Mouse (Mus musculus) kidney, adult 8-10 months (tissue): ENCODE measurements at regions not wholly inside any gene's neighbourhood (a gene's known extent, or its start where the extent isn't known, plus 50 kb on each side); places are given as distances from the start of the nearest gene placed in this dataset.

Experiments
- DNase-seq, 2 experiments: peaks; one replicate each; pipeline ENCODE4 v3.0.0; 2022

- DNase-seq = no peak
Observed at GRCm38 (mm10) chr5:80484676-80485075, 535.3 kb upstream of the Adgrl3 start.

GRCm38 (mm10) chr5:80488332-80488731, 531.6 kb upstream of the Adgrl3 start:
- DNase-seq = no peak

GRCm38 (mm10) chr5:80508672-80509071, 511.3 kb upstream of the Adgrl3 start:
- DNase-seq = peak in 1 of 2 experiments; percentile 12

- DNase-seq = no peak
Observed at GRCm38 (mm10) chr5:80539997-80540396, 479.9 kb upstream of the Adgrl3 start.

- no peak for DNase-seq
Observed at GRCm38 (mm10) chr5:80551673-80552072, 468.3 kb upstream of the Adgrl3 start.

GRCm38 (mm10) chr5:80578741-80579140, 441.2 kb upstream of the Adgrl3 start:
- no peak for DNase-seq

- DNase-seq = no peak
Observed at GRCm38 (mm10) chr5:80611571-80611970, 408.4 kb upstream of the Adgrl3 start.

GRCm38 (mm10) chr5:80627225-80627624, 392.7 kb upstream of the Adgrl3 start:
- no peak for DNase-seq

GRCm38 (mm10) chr5:80659043-80659442, 360.9 kb upstream of the Adgrl3 start:
- DNase-seq = no peak

GRCm38 (mm10) chr5:80659530-80659929, 360.4 kb upstream of the Adgrl3 start:
- no peak for DNase-seq

- DNase-seq = no peak
Observed at GRCm38 (mm10) chr5:80670258-80670947, 349.5 kb upstream of the Adgrl3 start.

GRCm38 (mm10) chr5:80683431-80683830, 336.5 kb upstream of the Adgrl3 start:
- no peak for DNase-seq

- no peak for DNase-seq
Observed at GRCm38 (mm10) chr5:80700848-80701247, 319.1 kb upstream of the Adgrl3 start.

GRCm38 (mm10) chr5:80704732-80705131, 315.2 kb upstream of the Adgrl3 start:
- DNase-seq = no peak

GRCm38 (mm10) chr5:80706645-80707056, 313.3 kb upstream of the Adgrl3 start:
- DNase-seq = no peak
